Mouse (Mus musculus) CH12.LX (cell line): Measurements from ENCODE around the gene Mdfi.

ENCODE experiments used
- CTCF ChIP-seq, 2 experiments: IDR thresholded peaks in 1 of 2; conservative IDR thresholded peaks in 1 of 2; 2 replicates each; pipeline ENCODE4 v1.5.1; 2011 to 2012; ENCODE audit warnings: low read depth in 2 of 2, low read length in 2 of 2, improper control_type of control experiment in 1 of 2, inconsistent platforms in 1 of 2, mild to moderate bottlenecking in 1 of 2, moderate library complexity in 1 of 2
- KAT2A ChIP-seq: IDR thresholded peaks from 2 replicates; pipeline ENCODE4 v1.6.1; 2012; ENCODE audit warnings: low read length, improper control_type of control experiment, inconsistent platforms; ENCODE audit not compliant: insufficient replicate concordance
- MAFK ChIP-seq: IDR thresholded peaks from 2 replicates; pipeline ENCODE4 v1.6.1; 2011; ENCODE audit warnings: low read length, improper control_type of control experiment; ENCODE audit not compliant: insufficient replicate concordance
- MXI1 ChIP-seq: IDR thresholded peaks from 2 replicates; pipeline ENCODE4 v1.6.1; 2011; ENCODE audit warnings: mild to moderate bottlenecking, low read depth, low read length, improper control_type of control experiment
- NRF1 ChIP-seq: IDR thresholded peaks from 2 replicates; pipeline ENCODE4 v1.6.1; 2014; ENCODE audit warnings: low read depth, mild to moderate bottlenecking, inconsistent platforms, low read length, improper control_type of control experiment, moderate library complexity
- POLR2A ChIP-seq: IDR thresholded peaks from 2 replicates; pipeline ENCODE4 v1.6.1; 2011; ENCODE audit warnings: low read depth, mild to moderate bottlenecking, improper control_type of control experiment, low read length
- RAD21 ChIP-seq: IDR thresholded peaks from 2 replicates; pipeline ENCODE4 v1.6.1; 2011; ENCODE audit warnings: low read depth, mild to moderate bottlenecking, low read length, improper control_type of control experiment, moderate library complexity
- SIN3A ChIP-seq: IDR thresholded peaks from 2 replicates; pipeline ENCODE4 v1.6.1; 2012; ENCODE audit warnings: low read length, improper control_type of control experiment, inconsistent platforms
- TBP ChIP-seq: conservative IDR thresholded peaks from 2 replicates; pipeline ENCODE4 v1.6.1; 2011; ENCODE audit warnings: low read depth, low read length, improper control_type of control experiment
- ZC3H11A ChIP-seq: IDR thresholded peaks from 2 replicates; pipeline ENCODE4 v1.6.1; 2012; ENCODE audit warnings: low read depth, mild to moderate bottlenecking, inconsistent platforms, low read length, improper control_type of control experiment
- ZNF384 ChIP-seq: IDR thresholded peaks from 2 replicates; pipeline ENCODE4 v1.6.1; 2012; ENCODE audit warnings: low read depth, low read length, improper control_type of control experiment, inconsistent platforms

GRCm38 (mm10) chr17:47812200-47812599, 22.3 kb downstream of the Mdfi start:
- no peak for TF ChIP-seq MXI1
- no peak for TF ChIP-seq CTCF (conservative IDR thresholded peaks at IDR 0.05 in 1 of 2, IDR thresholded peaks at IDR 0.05 in 1 of 2; ENCODE audit: low read depth in 2 of 2, low read length in 2 of 2)
- TF ChIP-seq SIN3A, result no peak
- no peak for TF ChIP-seq KAT2A
- no peak for TF ChIP-seq TBP
- TF ChIP-seq ZNF384, result no peak
- no peak for TF ChIP-seq POLR2A
- no peak for TF ChIP-seq MAFK
- no peak for TF ChIP-seq RAD21
- no peak for TF ChIP-seq NRF1
- TF ChIP-seq ZC3H11A, result no peak
